Comparison of ENCODE assay signal across 15 mouse cellular contexts in the genomic region with DNA sequence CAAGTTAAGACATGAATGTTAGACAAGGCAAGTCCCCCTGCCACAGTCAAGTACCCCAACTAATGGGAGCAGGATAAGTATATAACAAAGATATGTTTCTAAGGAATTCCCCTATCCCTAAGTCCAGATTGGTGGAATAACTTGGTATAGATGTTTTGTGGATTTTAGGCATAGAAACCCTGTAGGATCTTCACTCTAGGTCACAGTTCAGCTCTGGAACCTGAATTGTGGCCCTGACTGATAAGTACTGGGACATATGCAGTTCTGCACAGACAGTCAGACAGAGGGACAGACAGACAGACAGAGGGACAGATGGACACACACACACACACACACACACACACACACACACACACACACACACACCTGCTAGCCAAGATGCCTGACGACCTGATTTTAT. TPM values are rescaled to one million over a fixed set of nuclear protein-coding genes. Genes with fewer than 3 reads are reported as not detected.
DNase-seq lines count a peak whose midpoint lies in the region; ATAC-seq and TF ChIP-seq lines count a peak whose summit lies in the region.
"Had no signal": no experiment of that assay in that cellular context is flagged by ENCODE, and none has a peak within 500 bp of the region (broad histone marks: within the 10 kb centered on the region; RNA-seq: fewer than 3 reads in every experiment).

No protein-coding gene starts in this region.

- no peak for TF ChIP-seq RAD21 in MEL (IDR thresholded peaks at IDR 0.05; ENCODE audit: low read depth, low read length)

- no peaks in the 10 kb centered on the region for H3K4me1 ChIP-seq in kidney, postnatal 0 days (replicated peaks; ENCODE audit: insufficient read depth, low read length)
- no peaks in the 10 kb centered on the region for H3K4me1 ChIP-seq in kidney, embryonic 16.5 days (ENCODE audit: insufficient read depth, low read length)
- peaks cover 6 to 8% of the 10 kb centered on the region in 2 experiments; a peak in 3 of 4 replicates for H3K4me1 ChIP-seq in MEL (ENCODE audit: control insufficient read depth in 1 of 2, insufficient read depth in 2 of 2, low read length in 2 of 2)

- no peak overlapping the region for H3K9ac ChIP-seq in kidney, postnatal 0 days (ENCODE audit: low read depth, low read length)
- H3K9ac ChIP-seq in kidney, embryonic 16.5 days (replicated peaks; ENCODE audit: low read length), result no peak overlapping the region
- no peak overlapping the region for H3K9ac ChIP-seq in MEL (ENCODE audit: control insufficient read depth, low read depth, low read length, poor library complexity, severe bottlenecking)
- H3K9ac ChIP-seq: hindbrain, embryonic 15.5 days had no signal

- 78% methylated on average over 1 of the region's 1 CpGs for WGBS in kidney, postnatal 0 days
- 100% methylated on average over 1 of the region's 1 CpGs for WGBS in kidney, embryonic 16.5 days

- H3K27ac ChIP-seq in kidney, postnatal 0 days, result no peak overlapping the region
- H3K27ac ChIP-seq in kidney, embryonic 16.5 days (ENCODE audit: low read length), result no peak overlapping the region
- H3K27ac ChIP-seq in MEL (ENCODE audit: control insufficient read depth, low read depth, low read length), result peak overlapping the region; percentile 39; the same call in 1 of the 2 replicates

- no peaks in the 10 kb centered on the region for H3K79me2 ChIP-seq in MEL (ENCODE audit: control insufficient read depth, insufficient read depth, low read length, poor library complexity)

- H3K36me3 ChIP-seq in kidney, postnatal 0 days (ENCODE audit: insufficient read depth, low read length), result no peaks in the 10 kb centered on the region
- no peaks in the 10 kb centered on the region for H3K36me3 ChIP-seq in kidney, embryonic 16.5 days (ENCODE audit: insufficient read depth, low read length)
- H3K36me3 ChIP-seq in MEL (ENCODE audit: control insufficient read depth in 1 of 2, insufficient read depth in 2 of 2, low read length in 2 of 2), result peaks cover 0 to 6% of the 10 kb centered on the region in 2 experiments; a peak in 2 of 4 replicates
- H3K36me3 ChIP-seq: hindbrain, embryonic 15.5 days had no signal

- TF ChIP-seq CTCF in kidney, postnatal 0 days (IDR thresholded peaks at IDR 0.05; ENCODE audit: low read depth), result no peak
- TF ChIP-seq CTCF in MEL (IDR thresholded peaks at IDR 0.05 in 2 of 3, conservative IDR thresholded peaks at IDR 0.05 in 1 of 3; ENCODE audit: control insufficient read depth in 1 of 3, insufficient read depth in 1 of 3, low read depth in 2 of 3, low read length in 3 of 3, poor library complexity in 1 of 3, severe bottlenecking in 1 of 3), result no peak

- peak; percentile 36 for DNase-seq in kidney, postnatal 0 days (ENCODE audit: low spot score)
- peak; percentile 88 for DNase-seq in MEL (ENCODE audit: low read depth, low spot score)
- peak; percentile 26 for DNase-seq in embryo, embryonic 11.5 days (ENCODE audit: low read depth, low spot score)
- peak; percentile 69 for DNase-seq in mesoderm, embryonic 11.5 days (ENCODE audit: low read depth, low spot score)
- DNase-seq in spleen, adult 12 weeks (ENCODE audit: low spot score), result no peak
- DNase-seq in urinary bladder, postnatal 4 days (ENCODE audit: low spot score in 2 of 2), result no peak
- no peak for DNase-seq in adrenal gland, adult 18-20 months (ENCODE audit: low spot score in 2 of 2)

- no peak for TF ChIP-seq EP300 in MEL (IDR thresholded peaks at IDR 0.05; ENCODE audit: low read depth in 1 of 2, low read length in 2 of 2)

- ATAC-seq in kidney, postnatal 0 days (replicated peaks; ENCODE audit: low FRiP score, low read depth), result no peak
- no peak for ATAC-seq in kidney, embryonic 16.5 days (ENCODE audit: low FRiP score, low TSS enrichment)
- ATAC-seq: activated CD4-positive, CD25-positive, alpha-beta regulatory T cell, adult 4 months had no signal

- no peak for TF ChIP-seq POLR2A in MEL (IDR thresholded peaks at IDR 0.05; ENCODE audit: control insufficient read depth in 1 of 2, insufficient read depth in 1 of 2, low read depth in 1 of 2, low read length in 2 of 2, poor library complexity in 1 of 2)

- no peaks in the 10 kb centered on the region for H3K9me3 ChIP-seq in kidney, postnatal 0 days (replicated peaks; ENCODE audit: low read length)
- no peaks in the 10 kb centered on the region for H3K9me3 ChIP-seq in kidney, embryonic 16.5 days (ENCODE audit: low read length)
- no peaks in the 10 kb centered on the region for H3K9me3 ChIP-seq in MEL (replicated peaks; ENCODE audit: insufficient read depth, low read length)
- H3K9me3 ChIP-seq: hindbrain, embryonic 15.5 days had no signal

- H3K4me3 ChIP-seq in kidney, postnatal 0 days (replicated peaks; ENCODE audit: low read depth, low read length), result no peak overlapping the region
- H3K4me3 ChIP-seq in kidney, embryonic 16.5 days (ENCODE audit: low read length), result no peak overlapping the region
- H3K4me3 ChIP-seq in MEL (ENCODE audit: control insufficient read depth in 1 of 2, insufficient read depth in 1 of 2, low read depth in 2 of 2, low read length in 2 of 2), result no peak overlapping the region
- H3K4me3 ChIP-seq: hindbrain, embryonic 15.5 days had no signal

- no peaks in the 10 kb centered on the region for H3K27me3 ChIP-seq in kidney, postnatal 0 days (ENCODE audit: insufficient read depth, low read length)
- no peaks in the 10 kb centered on the region for H3K27me3 ChIP-seq in kidney, embryonic 16.5 days (ENCODE audit: insufficient read depth, low read length)
- no peaks in the 10 kb centered on the region for H3K27me3 ChIP-seq in MEL (ENCODE audit: control insufficient read depth in 1 of 2, insufficient read depth in 2 of 2, low read length in 2 of 2)
- H3K27me3 ChIP-seq: hindbrain, embryonic 15.5 days had no signal

- no peak overlapping the region for H3K4me2 ChIP-seq in kidney, postnatal 0 days (ENCODE audit: low read length)
- H3K4me2 ChIP-seq in kidney, embryonic 16.5 days (replicated peaks; ENCODE audit: low read depth, low read length), result no peak overlapping the region
- H3K4me2 ChIP-seq: hindbrain, embryonic 15.5 days had no signal

TF ChIP-seq in MEL, 35 proteins besides CTCF, POLR2A, EP300 and RAD21:
- TF ChIP-seq ZC3H11A (IDR thresholded peaks at IDR 0.05; ENCODE audit: low read depth, low read length), result no peak
- TF ChIP-seq NRF1 (IDR thresholded peaks at IDR 0.05; ENCODE audit: insufficient read depth, low read depth, low read length, poor library complexity, severe bottlenecking), result no peak
- no peak for TF ChIP-seq ZKSCAN1 (IDR thresholded peaks at IDR 0.05; ENCODE audit: low read depth, low read length)
- no peak for TF ChIP-seq ZMIZ1 (IDR thresholded peaks at IDR 0.05; ENCODE audit: low read depth, low read length)
TF ChIP-seq in MEL: peak in this region for 0.

RNA-seq across cellular contexts. Expression of gene Gm21060, which starts 32.6 kb away (rescaled TPM):
- polyA plus RNA-seq in kidney, postnatal 0 days (2015; fragmentation: Nextera tagmentation; extraction: Ambion mirVana), result not detected in 2 replicates
- polyA plus RNA-seq in kidney, embryonic 16.5 days (2015; fragmentation: Nextera tagmentation; extraction: Ambion mirVana), result not detected in 2 replicates
- total RNA-seq in MEL (2012; rRNA removed), result not detected in 2 replicates
- polyA plus RNA-seq in MEL (2012; ENCODE audit: insufficient read depth in 1 of 2, insufficient read length in 2 of 2, low read depth in 1 of 2, low replicate concordance in 2 of 2, missing spikeins in 1 of 2), result not detected
- total RNA-seq in adrenal gland, adult 18-20 months (2021), result not detected
- total RNA-seq: common myeloid progenitor, adult 5-6 weeks; gastrocnemius, adult 8-10 months; left cerebral cortex, postnatal 14 days; megakaryocyte, adult 5-6 weeks had no signal
- polyA plus RNA-seq: activated CD4-positive, CD25-positive, alpha-beta regulatory T cell, adult 4 months; hindbrain, embryonic 15.5 days; testis, adult 2 months had no signal

RNA-seq across cellular contexts. Expression of gene Csf2ra, which starts 36.0 kb away (rescaled TPM):
- 16.9 and 21.5 TPM in 2 replicates for polyA plus RNA-seq in kidney, postnatal 0 days (2015; fragmentation: Nextera tagmentation; extraction: Ambion mirVana)
- 40.4 and 50.5 TPM in 2 replicates for polyA plus RNA-seq in kidney, embryonic 16.5 days (2015; fragmentation: Nextera tagmentation; extraction: Ambion mirVana)
- not detected in 2 replicates for total RNA-seq in MEL (2012; rRNA removed)
- not detected for polyA plus RNA-seq in MEL (2012; ENCODE audit: insufficient read depth in 1 of 2, insufficient read length in 2 of 2, low read depth in 1 of 2, low replicate concordance in 2 of 2, missing spikeins in 1 of 2)
- 10 to 100 TPM; 27.5 to 38.2 TPM for total RNA-seq in adrenal gland, adult 18-20 months (2021)

Comparison
In these comparisons a context has a peak if more than half of its experiments do, and no peak if none do; other contexts are left out.
1. DNase-seq: peak in kidney, postnatal 0 days (single experiment), MEL (single experiment), embryo, embryonic 11.5 days (single experiment) and mesoderm, embryonic 11.5 days (single experiment); none in spleen, adult 12 weeks (single experiment), urinary bladder, postnatal 4 days (0 of 2) and adrenal gland, adult 18-20 months (0 of 2).
2. RNA of gene Csf2ra, which starts 36.0 kb away (polyA plus RNA-seq): 40.4 to 50.5 TPM in kidney, embryonic 16.5 days and 16.9 to 21.5 TPM in kidney, postnatal 0 days; not detected in MEL; every median in the first group is over 10 times any median in the second.